In the genomic region with DNA sequence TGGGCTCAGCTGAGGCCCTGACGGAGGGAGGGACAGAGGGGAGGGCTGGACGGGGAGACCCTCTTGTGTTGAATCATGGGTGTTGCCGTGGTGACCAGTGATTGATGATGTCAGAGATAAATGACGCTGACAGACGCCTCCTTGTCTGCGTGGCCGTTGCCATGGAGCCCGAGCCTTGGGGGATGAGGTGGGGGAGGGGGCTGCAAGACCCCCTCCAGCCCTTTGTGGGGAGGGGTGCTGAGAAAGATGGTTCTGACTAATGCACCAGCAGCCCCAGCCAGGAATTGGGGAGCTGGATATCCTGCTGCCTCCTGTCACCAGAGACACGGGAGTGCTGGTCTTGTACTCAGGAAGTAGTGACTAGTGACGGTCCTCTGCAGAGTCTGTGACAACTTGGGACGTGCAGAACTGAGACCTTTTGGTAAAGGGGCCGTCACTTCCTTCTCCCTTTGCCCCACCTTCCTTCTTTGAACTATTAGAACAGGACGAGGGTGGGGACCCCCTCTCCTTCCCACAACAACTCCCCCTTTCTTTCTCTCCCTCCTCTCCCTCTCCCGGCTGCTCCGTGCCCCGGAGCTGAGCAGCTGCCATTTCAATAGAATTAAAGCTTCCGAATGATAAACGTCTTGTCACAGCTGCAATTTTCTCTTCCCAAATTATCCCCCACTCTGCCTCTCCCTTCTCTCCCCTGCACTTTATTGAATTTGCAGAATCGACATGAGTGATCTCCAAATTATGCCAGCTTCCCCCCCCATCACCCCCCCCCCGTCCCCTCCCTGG, we compare ENCODE assay signal across 7 mouse cellular contexts. TPM values are rescaled to one million over a fixed set of nuclear protein-coding genes. Genes with fewer than 3 reads are reported as not detected.
DNase-seq lines count a peak whose midpoint lies in the region; ATAC-seq lines count a peak whose summit lies in the region.

No protein-coding gene starts in this region.

- 0 out of 2 replicates have a peak overlapping the region, but pooled peaks have one; percentile 45 for H3K27ac ChIP-seq in liver, embryonic 11.5 days (ENCODE audit: low read depth, low read length)
- peak overlapping the region; percentile 68 for H3K27ac ChIP-seq in embryonic facial prominence, embryonic 14.5 days (replicated peaks; ENCODE audit: low read depth, low read length)
- H3K27ac ChIP-seq in hindbrain, embryonic 10.5 days = peak overlapping the region; percentile 93

- no peak for ATAC-seq in liver, embryonic 11.5 days (replicated peaks; ENCODE audit: low FRiP score)
- ATAC-seq in embryonic facial prominence, embryonic 14.5 days (ENCODE audit: low read depth) = peak; percentile 9; the same call in 1 of the 2 replicates
- ATAC-seq in erythroblast, adult 5-6 weeks (replicated peaks; ENCODE audit: low FRiP score, poor library complexity, severe bottlenecking) = no peak

- peaks cover 19% of the 10 kb centered on the region for H3K36me3 ChIP-seq in liver, embryonic 11.5 days (ENCODE audit: control insufficient read depth, insufficient read depth, low read length)
- H3K36me3 ChIP-seq in embryonic facial prominence, embryonic 14.5 days (ENCODE audit: control insufficient read depth, insufficient read depth, low read length) = peaks cover 71% of the 10 kb centered on the region
- peaks cover 59% of the 10 kb centered on the region for H3K36me3 ChIP-seq in hindbrain, embryonic 10.5 days

- H3K27me3 ChIP-seq in liver, embryonic 11.5 days (replicated peaks; ENCODE audit: control insufficient read depth, insufficient read depth, low read length) = peaks cover 17% of the 10 kb centered on the region
- no peaks in the 10 kb centered on the region for H3K27me3 ChIP-seq in embryonic facial prominence, embryonic 14.5 days (replicated peaks; ENCODE audit: control insufficient read depth, insufficient read depth, low read length)
- H3K27me3 ChIP-seq in hindbrain, embryonic 10.5 days (ENCODE audit: insufficient read depth, poor library complexity, severe bottlenecking) = peaks cover 9% of the 10 kb centered on the region; the same call in 1 of the 2 replicates

- no peak overlapping the region for H3K4me3 ChIP-seq in liver, embryonic 11.5 days (ENCODE audit: low read depth, low read length)
- no peak overlapping the region for H3K4me3 ChIP-seq in embryonic facial prominence, embryonic 14.5 days (ENCODE audit: low read depth, low read length)
- peak overlapping the region; percentile 83 for H3K4me3 ChIP-seq in hindbrain, embryonic 10.5 days

- DNase-seq in liver, embryonic 11.5 days (ENCODE audit: low spot score) = no peak
- no peak for DNase-seq in liver
- peak; percentile 75 for DNase-seq in embryonic facial prominence, embryonic 14.5 days (ENCODE audit: low spot score)
- DNase-seq in hindbrain, embryonic 10.5 days (ENCODE audit: low spot score) = peak; percentile 89
- DNase-seq in mesoderm, embryonic 11.5 days (ENCODE audit: low read depth, low spot score) = peak; percentile 95
- no peak for DNase-seq in right cerebral cortex, adult 2 months (ENCODE audit: low spot score in 2 of 2)

- peak overlapping the region; percentile 44 for H3K4me2 ChIP-seq in liver, embryonic 11.5 days
- H3K4me2 ChIP-seq in embryonic facial prominence, embryonic 14.5 days (ENCODE audit: low read depth, low read length) = peak overlapping the region; percentile 3

- 10% methylated on average over 20 of the region's 20 CpGs for WGBS in liver, embryonic 11.5 days
- 6% methylated on average over 20 of the region's 20 CpGs for WGBS in embryonic facial prominence, embryonic 14.5 days
- WGBS in hindbrain, embryonic 10.5 days = 6% methylated on average over 20 of the region's 20 CpGs

- no peak overlapping the region for H3K9ac ChIP-seq in liver, embryonic 11.5 days (ENCODE audit: low read depth, low read length)
- peak overlapping the region; percentile 51; the same call in 1 of the 2 replicates for H3K9ac ChIP-seq in embryonic facial prominence, embryonic 14.5 days (ENCODE audit: low read depth, low read length)

- H3K9me3 ChIP-seq in liver, embryonic 11.5 days (ENCODE audit: control insufficient read depth, low read length) = no peaks in the 10 kb centered on the region
- H3K9me3 ChIP-seq in embryonic facial prominence, embryonic 14.5 days (ENCODE audit: control insufficient read depth, low read length) = no peaks in the 10 kb centered on the region
- no peaks in the 10 kb centered on the region for H3K9me3 ChIP-seq in hindbrain, embryonic 10.5 days

- peaks cover 60% of the 10 kb centered on the region for H3K4me1 ChIP-seq in liver, embryonic 11.5 days (replicated peaks; ENCODE audit: control insufficient read depth, insufficient read depth, low read length)
- H3K4me1 ChIP-seq in embryonic facial prominence, embryonic 14.5 days (ENCODE audit: control insufficient read depth, insufficient read depth, low read length) = peaks cover 70% of the 10 kb centered on the region
- peaks cover 88% of the 10 kb centered on the region for H3K4me1 ChIP-seq in hindbrain, embryonic 10.5 days (replicated peaks)

RNA-seq across cellular contexts. Expression of a gene that starts 13.9 kb away (rescaled TPM):
- polyA plus RNA-seq in liver, embryonic 11.5 days (2014; fragmentation: Nextera tagmentation; extraction: Ambion mirVana) = 0.21 and 0.22 TPM in 2 replicates
- polyA plus RNA-seq in embryonic facial prominence, embryonic 14.5 days (2014; fragmentation: Nextera tagmentation; extraction: Ambion mirVana) = 0.34 and 0.56 TPM in 2 replicates
- 0.44 TPM in 1 of 2 replicates, not detected in the other for polyA plus RNA-seq in hindbrain, embryonic 10.5 days (2016; fragmentation: Nextera tagmentation; extraction: Ambion mirVana)
- total RNA-seq in erythroblast, adult 5-6 weeks (2015; ENCODE audit: low replicate concordance) = not detected in 2 replicates
- not detected in 2 replicates for total RNA-seq in erythroblast, adult 5-6 weeks (2017; ENCODE audit: low replicate concordance)

RNA-seq across cellular contexts. Expression of a gene that starts 41.3 kb away (rescaled TPM):
- 18.6 and 20.1 TPM in 2 replicates for polyA plus RNA-seq in liver, embryonic 11.5 days (2014; fragmentation: Nextera tagmentation; extraction: Ambion mirVana)
- polyA plus RNA-seq in embryonic facial prominence, embryonic 14.5 days (2014; fragmentation: Nextera tagmentation; extraction: Ambion mirVana) = 46.4 and 50.3 TPM in 2 replicates
- polyA plus RNA-seq in hindbrain, embryonic 10.5 days (2016; fragmentation: Nextera tagmentation; extraction: Ambion mirVana) = 28.4 and 53.7 TPM in 2 replicates
- 13.1 and 13.2 TPM in 2 replicates for total RNA-seq in erythroblast, adult 5-6 weeks (2015; ENCODE audit: low replicate concordance)
- 2.8 TPM in 2 replicates for total RNA-seq in erythroblast, adult 5-6 weeks (2017; ENCODE audit: low replicate concordance)

RNA-seq across cellular contexts. Expression of a gene that starts 55.1 kb away (rescaled TPM):
- 315 and 330 TPM in 2 replicates for polyA plus RNA-seq in liver, embryonic 11.5 days (2014; fragmentation: Nextera tagmentation; extraction: Ambion mirVana)
- polyA plus RNA-seq in embryonic facial prominence, embryonic 14.5 days (2014; fragmentation: Nextera tagmentation; extraction: Ambion mirVana) = 181 and 201 TPM in 2 replicates
- 225 and 320 TPM in 2 replicates for polyA plus RNA-seq in hindbrain, embryonic 10.5 days (2016; fragmentation: Nextera tagmentation; extraction: Ambion mirVana)
- total RNA-seq in erythroblast, adult 5-6 weeks (2015; ENCODE audit: low replicate concordance) = 132 and 152 TPM in 2 replicates
- total RNA-seq in erythroblast, adult 5-6 weeks (2017; ENCODE audit: low replicate concordance) = 334 and 394 TPM in 2 replicates

Comparison
In these comparisons a context has a peak if more than half of its experiments do, and no peak if none do; other contexts are left out.
1. DNase-seq: peak in embryonic facial prominence, embryonic 14.5 days (single experiment), hindbrain, embryonic 10.5 days (single experiment) and mesoderm, embryonic 11.5 days (single experiment); none in liver, embryonic 11.5 days (single experiment), liver (single experiment) and right cerebral cortex, adult 2 months (0 of 2).
2. Peak in every context shown above with its lines, with median percentiles within 50 percentile points of each other: H3K27ac ChIP-seq.